Mouse (Mus musculus) left cerebral cortex, postnatal 4 days (tissue): Measurements from ENCODE around the gene Pld3. TPM values are rescaled to one million over a fixed set of nuclear protein-coding genes. Genes with fewer than 3 reads are reported as not detected.
A peak's percentile ranks its signal among the peaks of the same experiment; 100 is the strongest.

Experiments
- DNase-seq: peaks from one replicate; pipeline ENCODE4 v3.0.0-alpha.2; 2022
- intact Hi-C: fragments of 180-260 bp; cut with DNase I; formaldehyde crosslinking; loops from one replicate; pipeline ENCODE4 v1.15.1; 2025
- total RNA-seq, 2 experiments: library from RNA; stranded (reverse); gene quantifications; 2 replicates each; pipeline ENCODE4 v1.2.3; 2021

Pld3 gene
- total RNA-seq, 2 experiments from 2014 or later = 175 to 222 TPM

- DNase-seq = no peak
- intact Hi-C loops = no loop called here
These were observed 62.8 kb downstream of the Pld3 start for GRCm38 (mm10) chr7:27490227-27490542.

DNA sequence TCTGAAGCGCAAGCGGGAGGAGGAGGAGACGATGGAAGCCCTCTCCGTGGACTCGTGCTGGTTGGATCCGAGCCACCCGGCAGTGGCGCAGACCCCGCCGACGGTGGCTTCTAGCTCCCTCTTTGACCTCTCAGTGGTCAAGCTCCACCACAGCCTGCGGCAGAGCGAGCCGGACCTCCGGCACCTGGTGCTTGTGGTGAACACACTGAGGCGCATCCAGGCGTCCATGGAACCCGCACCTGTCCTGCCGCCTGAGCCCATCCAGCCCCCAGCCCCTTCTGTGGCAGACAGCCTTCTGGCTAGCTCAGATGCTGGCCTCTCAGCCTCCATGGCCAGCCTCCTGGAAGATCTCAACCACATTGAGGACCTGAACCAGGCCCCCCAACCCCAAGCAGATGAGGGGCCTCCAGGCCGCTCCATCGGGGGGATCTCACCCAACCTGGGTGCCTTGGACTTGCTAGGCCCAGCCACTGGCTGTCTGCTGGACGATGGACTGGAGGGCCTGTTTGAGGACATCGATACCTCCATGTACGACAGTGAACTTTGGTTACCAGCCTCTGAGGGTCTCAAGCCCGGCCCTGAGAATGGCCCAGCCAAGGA is 63.6 kb downstream of the Pld3 start:
- intact Hi-C loops = no loop called here
- no peak for DNase-seq

- DNase-seq = peak; percentile 43
- intact Hi-C loops = no loop called here
These were observed 65.2 kb downstream of the Pld3 start for GRCm38 (mm10) chr7:27487740-27488268.

DNA sequence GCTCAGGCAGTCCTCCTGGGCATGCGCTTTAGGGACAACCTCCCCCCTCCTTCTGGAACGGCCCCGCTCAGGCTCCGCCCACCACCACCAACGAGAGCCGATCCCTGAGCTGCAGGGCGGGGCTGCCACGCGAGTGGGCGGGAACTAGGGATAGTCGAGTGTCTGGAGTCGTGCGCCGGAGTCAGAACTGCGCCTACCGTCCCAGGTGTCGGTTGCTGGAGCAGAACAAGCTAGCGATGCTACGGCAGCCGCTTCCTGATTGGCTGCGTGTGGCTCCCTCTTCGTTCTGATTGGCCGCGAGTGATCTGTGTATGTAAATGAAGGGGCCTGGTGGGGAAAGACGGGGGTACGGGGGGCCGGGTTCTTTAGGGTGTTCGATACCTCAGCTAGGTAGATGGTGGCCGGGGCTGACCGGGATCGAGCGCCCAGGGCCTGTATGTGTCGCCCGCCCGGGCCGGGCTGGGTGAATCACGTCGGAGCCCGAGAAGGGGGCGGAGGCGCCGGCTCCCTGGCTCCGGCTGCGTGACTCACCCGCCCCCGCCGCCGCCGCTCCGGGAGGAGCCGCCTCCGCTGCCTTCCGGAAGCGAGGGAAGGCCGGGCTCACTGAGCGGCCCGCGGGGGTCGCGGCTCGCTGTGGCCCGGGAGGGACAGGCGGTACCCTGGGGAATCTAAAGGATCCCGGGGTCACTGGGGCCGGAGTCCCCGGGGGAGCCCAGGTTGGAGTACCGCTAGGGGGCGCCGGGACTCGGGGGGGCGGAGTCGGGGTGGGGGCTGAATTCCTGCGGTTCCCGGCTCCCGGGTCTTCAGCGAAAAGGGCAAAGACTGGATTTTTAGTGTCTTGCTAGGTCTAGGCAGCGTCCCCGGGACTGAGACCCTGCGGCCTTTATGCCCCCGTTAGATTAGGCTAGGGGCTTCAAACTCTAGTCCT is 66.0 kb downstream of the Pld3 start, which contains the start of gene Sertad1:
Gene Sertad1, plus strand, starts transcription at position 141 of the 928 bp plus-strand sequence.
- intact Hi-C loops = no loop called here

GRCm38 (mm10) chr7:27486102-27486769 is 66.8 kb downstream of the Pld3 start:
- intact Hi-C loops = no loop called here

More for the DNA sequence above, 66.0 kb downstream of the Pld3 start, which contains the start of gene Sertad1:
- peak; percentile 100 for DNase-seq

GRCm38 (mm10) chr7:27483860-27484259 is 69.2 kb downstream of the Pld3 start:
- no peak for DNase-seq
- intact Hi-C loops = no loop called here

More at GRCm38 (mm10) chr7:27486102-27486769, 66.8 kb downstream of the Pld3 start:
- DNase-seq = no peak

Other genes starting within 250 kb of the Pld3 start
- 10 to 100 TPM; 41.9 to 52.7 TPM for gene Ltbp4, start 215.5 kb downstream of the Pld3 start, total RNA-seq
- 10 to 100 TPM; 47.2 to 52.4 TPM for gene Shkbp1, start 197.2 kb downstream of the Pld3 start, total RNA-seq
- gene Gm20479, start 195.8 kb downstream of the Pld3 start, total RNA-seq = not detected
- 10 to 100 TPM; 75.3 to 82.5 TPM for gene Sptbn4, start 105.5 kb downstream of the Pld3 start, total RNA-seq
- gene Blvrb, start 105.2 kb downstream of the Pld3 start, total RNA-seq = 10 to 100 TPM in 1 of 2 experiments, 1 to 10 TPM in 1; 9.7 to 12.2 TPM
- 1 to 10 TPM; 3.1 to 3.2 TPM for gene Sertad3, start 79.5 kb downstream of the Pld3 start, total RNA-seq
- 1 to 10 TPM; 3.3 to 3.5 TPM for gene Sertad1, start 66.3 kb downstream of the Pld3 start, total RNA-seq
- gene Prx, start 53.9 kb downstream of the Pld3 start, total RNA-seq = 1 to 10 TPM; 2.6 to 2.7 TPM
- 1 to 10 TPM in 1 of 2 experiments, under 1 TPM in 1; 0.40 to 1.1 TPM for gene Hipk4, start 30.0 kb downstream of the Pld3 start, total RNA-seq
- gene 2310022A10Rik, start within 50 bp of the Pld3 start, total RNA-seq = 10 to 100 TPM; 27.4 to 33.1 TPM
- 10 to 100 TPM; 68.1 to 72.0 TPM for gene Akt2, start 38.3 kb upstream of the Pld3 start, total RNA-seq
- 10 to 100 TPM; 80.0 to 91.0 TPM for gene Ttc9b, start 100.7 kb upstream of the Pld3 start, total RNA-seq
- gene Map3k10, start 121.4 kb upstream of the Pld3 start, total RNA-seq = 100 to 1,000 TPM; 162 to 170 TPM
- 10 to 100 TPM; 10.1 to 11.4 TPM for gene Zfp607b, start 136.1 kb upstream of the Pld3 start, total RNA-seq
- gene Zfp60, start 178.2 kb upstream of the Pld3 start, total RNA-seq = 10 to 100 TPM; 55.0 to 65.2 TPM